In genomic region chr2:137080468-137080867, GRCm38 (mm10) we compare ENCODE assay signal across 10 mouse cellular contexts. TPM values are rescaled to one million over a fixed set of nuclear protein-coding genes. Genes with fewer than 3 reads are reported as not detected.
DNase-seq lines count a peak whose midpoint lies in the region; ATAC-seq and TF ChIP-seq lines count a peak whose summit lies in the region.
"Had no signal": no experiment of that assay in that cellular context is flagged by ENCODE, and none has a peak within 500 bp of the region (broad histone marks: within the 10 kb centered on the region; RNA-seq: fewer than 3 reads in every experiment).

No protein-coding gene starts in this region.

- no peak overlapping the region for H3K27ac ChIP-seq in hindbrain, embryonic 15.5 days (replicated peaks)
- H3K27ac ChIP-seq in hindbrain, postnatal 0 days: no peak overlapping the region
- peak overlapping the region; percentile 29; the same call in 1 of the 2 replicates for H3K27ac ChIP-seq in heart, embryonic 13.5 days (replicated peaks)
- H3K27ac ChIP-seq in cerebellum, adult 2 months (ENCODE audit: insufficient read depth, low read length): no peak overlapping the region
- H3K27ac ChIP-seq: liver, embryonic 14.5 days had no signal

- H3K4me2 ChIP-seq in hindbrain, embryonic 15.5 days: no peak overlapping the region
- no peak overlapping the region for H3K4me2 ChIP-seq in hindbrain, postnatal 0 days (ENCODE audit: low read depth, low read length)
- peak overlapping the region; percentile 20; the same call in 1 of the 2 replicates for H3K4me2 ChIP-seq in heart, embryonic 13.5 days

- H3K27me3 ChIP-seq in hindbrain, embryonic 15.5 days: no peaks in the 10 kb centered on the region
- no peaks in the 10 kb centered on the region for H3K27me3 ChIP-seq in hindbrain, postnatal 0 days (ENCODE audit: insufficient read depth, low read length)
- no peaks in the 10 kb centered on the region for H3K27me3 ChIP-seq in heart, embryonic 13.5 days (replicated peaks)
- no peaks in the 10 kb centered on the region for H3K27me3 ChIP-seq in cerebellum, adult 2 months (ENCODE audit: control insufficient read depth, insufficient read depth, low read length)

- H3K9me3 ChIP-seq in hindbrain, embryonic 15.5 days: no peaks in the 10 kb centered on the region
- no peaks in the 10 kb centered on the region for H3K9me3 ChIP-seq in hindbrain, postnatal 0 days (ENCODE audit: low read length)
- H3K9me3 ChIP-seq in heart, embryonic 13.5 days: no peaks in the 10 kb centered on the region

- TF ChIP-seq POLR2A in cerebellum, adult 2 months (IDR thresholded peaks at IDR 0.05; ENCODE audit: borderline replicate concordance, insufficient read depth, low read length): no peak

- H3K9ac ChIP-seq in hindbrain, embryonic 15.5 days: no peak overlapping the region
- H3K9ac ChIP-seq in hindbrain, postnatal 0 days (replicated peaks; ENCODE audit: low read length): no peak overlapping the region
- no peak overlapping the region; the same call in 1 of the 2 replicates for H3K9ac ChIP-seq in heart, embryonic 13.5 days
- H3K9ac ChIP-seq: liver, embryonic 14.5 days had no signal

- peaks cover 14% of the 10 kb centered on the region for H3K4me1 ChIP-seq in hindbrain, embryonic 15.5 days (replicated peaks)
- peaks cover 2% of the 10 kb centered on the region; the same call in 1 of the 2 replicates for H3K4me1 ChIP-seq in hindbrain, postnatal 0 days (ENCODE audit: insufficient read depth, low read length)
- H3K4me1 ChIP-seq in heart, embryonic 13.5 days: peaks cover 26% of the 10 kb centered on the region
- no peaks in the 10 kb centered on the region for H3K4me1 ChIP-seq in cerebellum, adult 2 months (ENCODE audit: control insufficient read depth, insufficient read depth, low read length)

- no peak overlapping the region for H3K4me3 ChIP-seq in hindbrain, embryonic 15.5 days
- H3K4me3 ChIP-seq in hindbrain, postnatal 0 days (ENCODE audit: low read length): no peak overlapping the region
- no peak overlapping the region for H3K4me3 ChIP-seq in heart, embryonic 13.5 days
- H3K4me3 ChIP-seq in cerebellum, adult 2 months (replicated peaks; ENCODE audit: insufficient read depth, low read depth, low read length): no peak overlapping the region

- 0 out of 2 replicates have a peak, but pooled peaks have one; percentile 4 for ATAC-seq in hindbrain, embryonic 15.5 days (ENCODE audit: low FRiP score, low read depth)
- no peak for ATAC-seq in hindbrain, postnatal 0 days
- ATAC-seq in heart, embryonic 13.5 days (ENCODE audit: extremely low read depth, insufficient number of reproducible peaks, low FRiP score, low TSS enrichment): no peak

- no peaks in the 10 kb centered on the region for H3K36me3 ChIP-seq in hindbrain, embryonic 15.5 days
- H3K36me3 ChIP-seq in hindbrain, postnatal 0 days (ENCODE audit: insufficient read depth, low read length): no peaks in the 10 kb centered on the region
- H3K36me3 ChIP-seq in heart, embryonic 13.5 days: peaks cover 31% of the 10 kb centered on the region

- no peak for TF ChIP-seq CTCF in hindbrain, postnatal 0 days (IDR thresholded peaks at IDR 0.05; ENCODE audit: low read depth)
- no peak for TF ChIP-seq CTCF in cerebellum, adult 2 months (IDR thresholded peaks at IDR 0.05; ENCODE audit: borderline replicate concordance, insufficient read depth, low read depth, low read length)

- no peak for DNase-seq in hindbrain, postnatal 0 days (ENCODE audit: low spot score)
- peak; percentile 74 for DNase-seq in adipocyte (ENCODE audit: low spot score)
- peak; percentile 61 to 83 for DNase-seq in kidney, postnatal 25 days
- no peak for DNase-seq in cerebellum, adult 2 months
- no peak for DNase-seq in layer of hippocampus, postnatal 36 days
- DNase-seq in urinary bladder, postnatal 36 days (ENCODE audit: low spot score in 2 of 2): no peak

- 64% methylated on average over 6 of the region's 6 CpGs for WGBS in hindbrain, embryonic 15.5 days
- 63% methylated on average over 6 of the region's 6 CpGs for WGBS in hindbrain, postnatal 0 days
- 52% methylated on average over 6 of the region's 6 CpGs for WGBS in heart, embryonic 13.5 days
- WGBS in cerebellum, adult 2 months: 59% methylated on average over 6 of the region's 6 CpGs

RNA-seq across cellular contexts. Expression of gene Jag1, which starts 36.0 kb away (rescaled TPM):
- 10.6 and 12.3 TPM in 2 replicates for polyA plus RNA-seq in hindbrain, embryonic 15.5 days (2015; fragmentation: Nextera tagmentation; extraction: Ambion mirVana)
- total RNA-seq in hindbrain, postnatal 0 days (2014; rRNA removed): 8.5 and 8.7 TPM in 2 replicates
- polyA plus RNA-seq in hindbrain, postnatal 0 days (2015; fragmentation: Nextera tagmentation; extraction: Ambion mirVana): 4.9 and 5.5 TPM in 2 replicates
- polyA plus RNA-seq in heart, embryonic 13.5 days (2015; fragmentation: Nextera tagmentation; extraction: Ambion mirVana): 12.0 and 12.6 TPM in 2 replicates
- polyA plus RNA-seq in cerebellum, adult 2 months (2012; rRNA removed): 2.4 and 3.1 TPM in 2 replicates
- 10 to 100 TPM in 1 of 2 experiments, 1 to 10 TPM in 1; 9.5 to 12.3 TPM for total RNA-seq in layer of hippocampus, postnatal 36 days (2021)
- total RNA-seq: MEL had no signal

Comparison
In these comparisons a context has a peak if more than half of its experiments do, and no peak if none do; other contexts are left out.
1. DNase-seq: peak in adipocyte (single experiment) and kidney, postnatal 25 days (2 of 2); none in hindbrain, postnatal 0 days (single experiment), cerebellum, adult 2 months (0 of 2), layer of hippocampus, postnatal 36 days (0 of 2) and urinary bladder, postnatal 36 days (0 of 2).